8 mouse cellular contexts compared by ENCODE assay signal in genomic region chr10:45045268-45045928, GRCm38 (mm10). TPM values are rescaled to one million over a fixed set of nuclear protein-coding genes. Genes with fewer than 3 reads are reported as not detected.
DNase-seq lines count a peak whose midpoint lies in the region; ATAC-seq and TF ChIP-seq lines count a peak whose summit lies in the region.

No protein-coding gene starts in this region.

- no peak overlapping the region for H3K27ac ChIP-seq in embryonic facial prominence, embryonic 11.5 days (replicated peaks; ENCODE audit: low read depth, low read length)
- no peak overlapping the region for H3K27ac ChIP-seq in heart, embryonic 14.5 days (replicated peaks in 1 of 2; ENCODE audit: control insufficient read depth in 1 of 2, insufficient read depth in 1 of 2, low read depth in 2 of 2, low read length in 2 of 2)
- H3K27ac ChIP-seq in lung, embryonic 14.5 days (ENCODE audit: low read depth), result no peak overlapping the region

- no peak overlapping the region for H3K4me3 ChIP-seq in embryonic facial prominence, embryonic 11.5 days (ENCODE audit: low read depth, low read length)
- no peak overlapping the region for H3K4me3 ChIP-seq in heart, embryonic 14.5 days (ENCODE audit: control insufficient read depth in 1 of 2, insufficient read depth in 1 of 2, low read depth in 1 of 2, low read length in 2 of 2)
- H3K4me3 ChIP-seq in lung, embryonic 14.5 days (ENCODE audit: low read depth, low read length), result no peak overlapping the region

- WGBS in embryonic facial prominence, embryonic 11.5 days, result 28% methylated on average over 12 of the region's 12 CpGs
- 24% methylated on average over 12 of the region's 12 CpGs for WGBS in heart, embryonic 14.5 days
- WGBS in lung, embryonic 14.5 days, result 24% methylated on average over 12 of the region's 12 CpGs

- H3K9me3 ChIP-seq in embryonic facial prominence, embryonic 11.5 days (replicated peaks; ENCODE audit: control insufficient read depth, low read length), result no peaks in the 10 kb centered on the region
- no peaks in the 10 kb centered on the region for H3K9me3 ChIP-seq in heart, embryonic 14.5 days (ENCODE audit: control insufficient read depth, low read length)
- H3K9me3 ChIP-seq in lung, embryonic 14.5 days (ENCODE audit: low read depth, low read length), result no peaks in the 10 kb centered on the region

- no peak overlapping the region for H3K9ac ChIP-seq in embryonic facial prominence, embryonic 11.5 days (replicated peaks; ENCODE audit: low read length)
- H3K9ac ChIP-seq in heart, embryonic 14.5 days (ENCODE audit: low read length), result no peak overlapping the region
- H3K9ac ChIP-seq in lung, embryonic 14.5 days, result no peak overlapping the region

- H3K27me3 ChIP-seq in embryonic facial prominence, embryonic 11.5 days (ENCODE audit: control insufficient read depth, insufficient read depth, low read length), result no peaks in the 10 kb centered on the region
- peaks cover 10% of the 10 kb centered on the region for H3K27me3 ChIP-seq in heart, embryonic 14.5 days (ENCODE audit: control insufficient read depth, insufficient read depth, low read length)
- H3K27me3 ChIP-seq in lung, embryonic 14.5 days (ENCODE audit: insufficient read depth, low read length), result no peaks in the 10 kb centered on the region

- peak; percentile 80 for TF ChIP-seq CTCF in lung, embryonic 14.5 days (IDR thresholded peaks at IDR 0.05; ENCODE audit: low read depth)

- H3K4me1 ChIP-seq in embryonic facial prominence, embryonic 11.5 days (ENCODE audit: control insufficient read depth, insufficient read depth, low read length), result no peaks in the 10 kb centered on the region
- H3K4me1 ChIP-seq in heart, embryonic 14.5 days (ENCODE audit: control insufficient read depth in 2 of 2, insufficient read depth in 2 of 2, low read length in 2 of 2), result peaks cover 9 to 10% of the 10 kb centered on the region in 2 experiments
- no peaks in the 10 kb centered on the region for H3K4me1 ChIP-seq in lung, embryonic 14.5 days (ENCODE audit: insufficient read depth)

- H3K36me3 ChIP-seq in embryonic facial prominence, embryonic 11.5 days (replicated peaks; ENCODE audit: control insufficient read depth, insufficient read depth, low read depth, low read length), result no peaks in the 10 kb centered on the region
- no peaks in the 10 kb centered on the region for H3K36me3 ChIP-seq in heart, embryonic 14.5 days (ENCODE audit: control insufficient read depth, insufficient read depth, low read length)
- no peaks in the 10 kb centered on the region for H3K36me3 ChIP-seq in lung, embryonic 14.5 days (ENCODE audit: insufficient read depth)

- DNase-seq in B cell, adult 2 months, result peak; percentile 84 to 85
- DNase-seq in adrenal gland, postnatal 14 days, result peak; percentile 85
- peak; percentile 85 for DNase-seq in embryonic facial prominence, embryonic 11.5 days (ENCODE audit: low spot score)
- peak; percentile 72 to 91 for DNase-seq in kidney, postnatal 25 days
- peak; percentile 94 for DNase-seq in lung, embryonic 14.5 days
- peak; percentile 17 to 32 for DNase-seq in thymus, adult 18-20 months

- H3K4me2 ChIP-seq in embryonic facial prominence, embryonic 11.5 days (ENCODE audit: low read depth, low read length), result no peak overlapping the region
- 0 out of 2 replicates have a peak overlapping the region, but pooled peaks have one; percentile 12 for H3K4me2 ChIP-seq in heart, embryonic 14.5 days (ENCODE audit: low read length)
- no peak overlapping the region; the same call in 1 of the 2 replicates for H3K4me2 ChIP-seq in lung, embryonic 14.5 days

- ATAC-seq in embryonic facial prominence, embryonic 11.5 days (replicated peaks; ENCODE audit: insufficient number of reproducible peaks, low FRiP score, low TSS enrichment, low read depth), result no peak
- ATAC-seq in heart, embryonic 14.5 days (ENCODE audit: insufficient number of reproducible peaks, insufficient read depth, low FRiP score, low read depth), result no peak
- peak; percentile 47; the same call in 1 of the 2 replicates for ATAC-seq in lung, embryonic 14.5 days (ENCODE audit: insufficient read depth)
- peak; percentile 62; the same call in 1 of the 2 replicates for ATAC-seq in neutrophil, adult 5-6 weeks (ENCODE audit: extremely low read depth, insufficient number of reproducible peaks, low FRiP score, poor library complexity, severe bottlenecking)

RNA-seq across cellular contexts. Expression of gene Prep, which starts 21.6 kb away (rescaled TPM):
- 18.3 and 19.7 TPM in 2 replicates for total RNA-seq in adrenal gland, postnatal 14 days (2021)
- 28.0 and 28.1 TPM in 2 replicates for polyA plus RNA-seq in embryonic facial prominence, embryonic 11.5 days (2014; fragmentation: Nextera tagmentation; extraction: Ambion mirVana)
- polyA plus RNA-seq in heart, embryonic 14.5 days (2014; fragmentation: Nextera tagmentation; extraction: Ambion mirVana), result 24.4 and 26.7 TPM in 2 replicates
- polyA plus RNA-seq in lung, embryonic 14.5 days (2014; fragmentation: Nextera tagmentation; extraction: Ambion mirVana), result 34.1 and 34.6 TPM in 2 replicates
- total RNA-seq in neutrophil, adult 5-6 weeks (2017), result 9.5 and 11.2 TPM in 2 replicates

Comparison
In these comparisons a context has a peak if more than half of its experiments do, and no peak if none do; other contexts are left out.
1. DNase-seq: peak in every context shown above with its lines; median percentile 94 in lung, embryonic 14.5 days; 85 in adrenal gland, postnatal 14 days; 85 in embryonic facial prominence, embryonic 11.5 days; 84 in B cell, adult 2 months; 82 in kidney, postnatal 25 days; 24 in thymus, adult 18-20 months.
2. ATAC-seq: peak in lung, embryonic 14.5 days (single experiment) and neutrophil, adult 5-6 weeks (single experiment); none in embryonic facial prominence, embryonic 11.5 days (single experiment) and heart, embryonic 14.5 days (single experiment).